Mouse (Mus musculus) monocyte, adult 2 months (primary cell): ENCODE measurements at regions not wholly inside any gene's neighbourhood (a gene's known extent, or its start where the extent isn't known, plus 50 kb on each side); places are given as distances from the start of the nearest gene placed in this dataset.

Experiments used
- DNase-seq, 2 experiments: peaks; one replicate each; pipeline ENCODE4 v3.0.0; 2022; ENCODE audit warnings: low spot score in 2 of 2, low read depth in 1 of 2

- DNase-seq, result no peak
These were observed 444.9 kb upstream of the BB014433 start for GRCm38 (mm10) chr8:15490774-15491173.

- no peak for DNase-seq
These were observed 441.7 kb upstream of the BB014433 start for GRCm38 (mm10) chr8:15487579-15487978.

GRCm38 (mm10) chr8:15470561-15470960, 424.7 kb upstream of the BB014433 start:
- no peak for DNase-seq

- no peak for DNase-seq
These were observed 422.9 kb upstream of the BB014433 start for GRCm38 (mm10) chr8:15468540-15469476.

GRCm38 (mm10) chr8:15438546-15438945, 392.7 kb upstream of the BB014433 start:
- DNase-seq, result no peak

GRCm38 (mm10) chr8:15394722-15395115, 348.8 kb upstream of the BB014433 start:
- no peak for DNase-seq

- no peak for DNase-seq
These were observed 348.3 kb upstream of the BB014433 start for GRCm38 (mm10) chr8:15393936-15394721.

GRCm38 (mm10) chr8:15392056-15392455, 346.2 kb upstream of the BB014433 start:
- no peak for DNase-seq

GRCm38 (mm10) chr8:15388791-15389190, 342.9 kb upstream of the BB014433 start:
- DNase-seq, result no peak

GRCm38 (mm10) chr8:15367063-15367462, 321.2 kb upstream of the BB014433 start:
- DNase-seq, result no peak

- DNase-seq, result no peak
These were observed 318.7 kb upstream of the BB014433 start for GRCm38 (mm10) chr8:15364546-15364945.

GRCm38 (mm10) chr8:15344151-15344550, 298.3 kb upstream of the BB014433 start:
- no peak for DNase-seq

- DNase-seq, result no peak
These were observed 297.7 kb upstream of the BB014433 start for GRCm38 (mm10) chr8:15343616-15344015.

- no peak for DNase-seq
These were observed 288.7 kb upstream of the BB014433 start for GRCm38 (mm10) chr8:15334532-15334931.

- no peak for DNase-seq
These were observed 281.4 kb upstream of the BB014433 start for GRCm38 (mm10) chr8:15327312-15327711.

GRCm38 (mm10) chr8:15323421-15323820, 277.5 kb upstream of the BB014433 start:
- no peak for DNase-seq

- no peak for DNase-seq
These were observed 272.4 kb upstream of the BB014433 start for GRCm38 (mm10) chr8:15318082-15318816.

- no peak for DNase-seq
These were observed 267.6 kb upstream of the BB014433 start for GRCm38 (mm10) chr8:15313481-15313880.

- no peak for DNase-seq
These were observed 265.6 kb upstream of the BB014433 start for GRCm38 (mm10) chr8:15311509-15311908.

GRCm38 (mm10) chr8:15311045-15311444, 265.2 kb upstream of the BB014433 start:
- no peak for DNase-seq

GRCm38 (mm10) chr8:15304143-15304677, 258.3 kb upstream of the BB014433 start:
- no peak for DNase-seq
